Mouse (Mus musculus) heart, embryonic 12.5 days (tissue): Measurements from ENCODE around the gene Nedd8. TPM values are rescaled to one million over a fixed set of nuclear protein-coding genes. Genes with fewer than 3 reads are reported as not detected.

Experiments
- ATAC-seq: fragments of 200-750 bp; cut with Nextera tagmentation; 2 replicates; pipeline ENCODE4 v1.8.0; 2017; ENCODE audit warnings: moderate TSS enrichment, moderate library complexity; ENCODE audit not compliant: insufficient number of reproducible peaks, low FRiP score
- H3K27ac ChIP-seq: fragments of 300-500 bp; sonication (generic); 2 replicates; pipeline ENCODE4 v1.5.1; 2016; ENCODE audit warnings: mild to moderate bottlenecking, moderate library complexity; ENCODE audit not compliant: poor library complexity, severe bottlenecking
- H3K27me3 ChIP-seq: fragments of 300-500 bp; sonication (generic); replicated peaks from 2 replicates; pipeline ENCODE4 v1.6.1; 2016; ENCODE audit warnings: mild to moderate bottlenecking, moderate library complexity
- H3K36me3 ChIP-seq: fragments of 300-500 bp; sonication (generic); 2 replicates; pipeline ENCODE4 v1.6.1; 2016; ENCODE audit warnings: mild to moderate bottlenecking, moderate library complexity
- H3K4me1 ChIP-seq: fragments of 300-500 bp; sonication (generic); replicated peaks from 2 replicates; pipeline ENCODE4 v1.6.1; 2016; ENCODE audit warnings: mild to moderate bottlenecking
- H3K4me2 ChIP-seq: fragments of 300-500 bp; sonication (generic); 2 replicates; pipeline ENCODE4 v1.6.1; 2016; ENCODE audit warnings: mild to moderate bottlenecking, moderate library complexity
- H3K4me3 ChIP-seq: fragments of 300-500 bp; sonication (generic); 2 replicates; pipeline ENCODE4 v1.5.1; 2016; ENCODE audit warnings: mild to moderate bottlenecking
- H3K9ac ChIP-seq: fragments of 300-500 bp; sonication (generic); 2 replicates; pipeline ENCODE4 v1.6.1; 2016; ENCODE audit warnings: mild to moderate bottlenecking, moderate library complexity
- H3K9me3 ChIP-seq: fragments of 300-500 bp; sonication (generic); replicated peaks from 2 replicates; pipeline ENCODE4 v1.6.1; 2016; ENCODE audit warnings: mild to moderate bottlenecking, moderate library complexity
- WGBS: fragments of 180-500 bp; shearing (Covaris S2); methylation state at CpG from one replicate; pipeline ENCODE4 v1.1.7; 2016; 5-methylcytosine and 5-hydroxymethylcytosine counted together
- polyA plus RNA-seq: library from polyadenylated mRNA; unstranded; fragments of >200 nt; fragmentation: Nextera tagmentation; extraction: Ambion mirVana; gene quantifications from 2 replicates; pipeline ENCODE4 v1.2.1, GENCODE M21; 2016

The Nedd8 gene
- polyA plus RNA-seq, 1 experiment from 2014 or later, result 491 TPM

DNA sequence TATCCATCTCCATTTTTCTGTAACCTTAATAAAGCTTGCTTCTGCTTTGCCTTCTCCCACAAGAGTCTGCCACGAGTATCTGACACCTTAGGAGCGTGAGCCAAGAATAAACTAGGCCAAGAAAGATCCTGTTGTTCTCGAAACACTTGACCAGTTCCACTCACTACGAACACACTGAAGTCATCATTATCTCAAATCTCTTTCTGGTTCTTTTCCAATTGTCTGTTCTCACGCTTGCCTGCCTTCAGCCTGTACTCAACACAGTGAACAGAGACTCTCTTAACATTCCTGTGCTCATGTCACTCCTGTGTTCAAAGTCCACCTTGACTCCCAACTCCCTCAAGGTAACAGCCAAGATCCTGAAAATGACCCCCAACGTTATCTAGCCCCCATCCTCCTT lies 58.6 kb downstream of the Nedd8 start:
- ATAC-seq, result no peak
- 35% methylated on average over 6 of the region's 6 CpGs for WGBS
- H3K36me3 ChIP-seq, result peaks cover 18% of the 10 kb centered on the region
- no peak overlapping the region for H3K4me3 ChIP-seq
- no peak overlapping the region for H3K9ac ChIP-seq
- H3K27ac ChIP-seq, result no peak overlapping the region; the same call in 1 of the 2 replicates
- no peak overlapping the region for H3K4me2 ChIP-seq
- no peaks in the 10 kb centered on the region for H3K9me3 ChIP-seq
- no peaks in the 10 kb centered on the region for H3K27me3 ChIP-seq
- H3K4me1 ChIP-seq, result peaks cover 19% of the 10 kb centered on the region

Other genes starting within 250 kb of the Nedd8 start
- gene Dhrs4, start 193.4 kb downstream of the Nedd8 start, polyA plus RNA-seq, result 63.3 and 64.5 TPM in 2 replicates
- gene Carmil3, start 181.5 kb downstream of the Nedd8 start, polyA plus RNA-seq, result 2.4 and 2.6 TPM in 2 replicates
- 0.30 and 0.59 TPM in 2 replicates for gene Cpne6, start 161.7 kb downstream of the Nedd8 start, polyA plus RNA-seq
- gene Nrl, start 147.1 kb downstream of the Nedd8 start, polyA plus RNA-seq, result not detected in 2 replicates
- 38.8 and 43.0 TPM in 2 replicates for gene Pck2, start 131.9 kb downstream of the Nedd8 start, polyA plus RNA-seq
- gene Dcaf11, start 112.1 kb downstream of the Nedd8 start, polyA plus RNA-seq, result 73.2 and 78.7 TPM in 2 replicates
- 0.96 TPM in 1 of 2 replicates, not detected in the other for gene A730061H03Rik, start 111.7 kb downstream of the Nedd8 start, polyA plus RNA-seq
- 114 and 118 TPM in 2 replicates for gene Fitm1, start 96.5 kb downstream of the Nedd8 start, polyA plus RNA-seq
- 211 and 212 TPM in 2 replicates for gene Psme1, start 94.0 kb downstream of the Nedd8 start, polyA plus RNA-seq
- gene Emc9, start 86.8 kb downstream of the Nedd8 start, polyA plus RNA-seq, result 16.3 and 21.5 TPM in 2 replicates
- gene Psme2, start 81.0 kb downstream of the Nedd8 start, polyA plus RNA-seq, result 200 and 213 TPM in 2 replicates
- gene Rnf31, start 80.4 kb downstream of the Nedd8 start, polyA plus RNA-seq, result 16.4 and 16.8 TPM in 2 replicates
- 8.7 and 9.4 TPM in 2 replicates for gene Irf9, start 68.6 kb downstream of the Nedd8 start, polyA plus RNA-seq
- gene Rec8, start 54.1 kb downstream of the Nedd8 start, polyA plus RNA-seq, result 16.5 and 17.5 TPM in 2 replicates
- gene Ipo4, start 36.2 kb downstream of the Nedd8 start, polyA plus RNA-seq, result 66.1 and 68.4 TPM in 2 replicates
- gene Gm49378, start 34.2 kb downstream of the Nedd8 start, polyA plus RNA-seq, result 3.4 and 5.2 TPM in 2 replicates
- gene Tm9sf1, start 28.3 kb downstream of the Nedd8 start, polyA plus RNA-seq, result 86.2 and 92.6 TPM in 2 replicates
- 0.45 and 0.60 TPM in 2 replicates for gene Tssk4, start 21.9 kb downstream of the Nedd8 start, polyA plus RNA-seq
- gene Mdp1, start 11.6 kb downstream of the Nedd8 start, polyA plus RNA-seq, result 74.1 and 76.7 TPM in 2 replicates
- gene Gmpr2, start 183 bp downstream of the Nedd8 start, polyA plus RNA-seq, result 39.8 and 44.6 TPM in 2 replicates
- 36.1 and 37.6 TPM in 2 replicates for gene Tinf2, start 9.7 kb upstream of the Nedd8 start, polyA plus RNA-seq
- gene Tgm1, start 41.8 kb upstream of the Nedd8 start, polyA plus RNA-seq, result 0.27 and 0.70 TPM in 2 replicates
- gene Rabggta, start 50.1 kb upstream of the Nedd8 start, polyA plus RNA-seq, result 20.9 and 24.4 TPM in 2 replicates
- 59.2 and 60.8 TPM in 2 replicates for gene Dhrs1, start 73.6 kb upstream of the Nedd8 start, polyA plus RNA-seq
- 27.7 and 30.6 TPM in 2 replicates for gene Nop9, start 73.6 kb upstream of the Nedd8 start, polyA plus RNA-seq
- gene Cideb, start 86.3 kb upstream of the Nedd8 start, polyA plus RNA-seq, result 1.0 and 1.2 TPM in 2 replicates
- 0.49 and 0.54 TPM in 2 replicates for gene Ltb4r2, start 89.3 kb upstream of the Nedd8 start, polyA plus RNA-seq
- 0.49 and 0.76 TPM in 2 replicates for gene Ltb4r1, start 93.8 kb upstream of the Nedd8 start, polyA plus RNA-seq
- gene Adcy4, start 112.0 kb upstream of the Nedd8 start, polyA plus RNA-seq, result 24.4 and 26.2 TPM in 2 replicates
- 19.7 and 20.3 TPM in 2 replicates for gene Ripk3, start 116.7 kb upstream of the Nedd8 start, polyA plus RNA-seq
- 17.5 and 18.6 TPM in 2 replicates for gene Nfatc4, start 151.0 kb upstream of the Nedd8 start, polyA plus RNA-seq
- gene Nynrin, start 181.9 kb upstream of the Nedd8 start, polyA plus RNA-seq, result 33.3 and 38.2 TPM in 2 replicates
- gene Cbln3, start 212.3 kb upstream of the Nedd8 start, polyA plus RNA-seq, result 0.32 and 0.57 TPM in 2 replicates
- gene Khnyn, start 212.8 kb upstream of the Nedd8 start, polyA plus RNA-seq, result 19.8 TPM in 2 replicates
- 38.2 and 40.4 TPM in 2 replicates for gene Sdr39u1, start 228.2 kb upstream of the Nedd8 start, polyA plus RNA-seq